18 mouse cellular contexts compared by ENCODE assay signal in genomic region chr8:46270147-46270546, GRCm38 (mm10). TPM values are rescaled to one million over a fixed set of nuclear protein-coding genes. Genes with fewer than 3 reads are reported as not detected.
"Had no signal": no experiment of that assay in that cellular context is flagged by ENCODE, and none has a peak within 500 bp of the region (broad histone marks: within the 10 kb centered on the region; RNA-seq: fewer than 3 reads in every experiment).

No protein-coding gene starts in this region.

- DNase-seq: lung, adult 18-20 months; retina, postnatal 1 day; right cerebral cortex, postnatal 4 days; spleen, adult 18-20 months; thymus, adult 18-20 months; thymus, postnatal 14 days had no signal

- H3K4me3 ChIP-seq: kidney, embryonic 15.5 days; limb, embryonic 13.5 days had no signal

- H3K4me2 ChIP-seq: kidney, embryonic 15.5 days; limb, embryonic 13.5 days had no signal

- H3K27me3 ChIP-seq: kidney, embryonic 15.5 days; limb, embryonic 13.5 days had no signal

- H3K4me1 ChIP-seq: kidney, embryonic 15.5 days; limb, embryonic 13.5 days had no signal

- H3K36me3 ChIP-seq: kidney, embryonic 15.5 days; limb, embryonic 13.5 days had no signal

- H3K9ac ChIP-seq: kidney, embryonic 15.5 days; limb, embryonic 13.5 days; liver, embryonic 14.5 days had no signal

- H3K9me3 ChIP-seq: kidney, embryonic 15.5 days; limb, embryonic 13.5 days had no signal

- H3K27ac ChIP-seq: kidney, embryonic 15.5 days; limb, embryonic 13.5 days; liver, embryonic 14.5 days had no signal

RNA-seq across cellular contexts. Expression of gene Helt, which starts 24.3 kb away (rescaled TPM):
- total RNA-seq: layer of hippocampus, adult 8-10 months; layer of hippocampus, postnatal 14 days; left cerebral cortex, adult 18-20 months; left cerebral cortex, postnatal 10 days; liver, adult 2 months; megakaryocyte-erythroid progenitor cell, adult 5-6 weeks had no signal
- polyA plus RNA-seq: kidney, embryonic 15.5 days; large intestine, adult 2 months; limb, embryonic 13.5 days; liver, adult 2 months; liver, embryonic 14.5 days; lung, embryonic 16.5 days; stomach, embryonic 14.5 days had no signal
